Mouse (Mus musculus): Measurements from ENCODE around the gene Rps6kb2. TPM values are rescaled to one million over a fixed set of nuclear protein-coding genes. Genes with fewer than 3 reads are reported as not detected.
A peak's percentile ranks its signal among the peaks of the same experiment; 100 is the strongest.

Rps6kb2 gene
- total RNA-seq, 4 experiments from 2014 or later: 28.6 to 39.6 (median 34.1) TPM

- DNase-seq (ENCODE audit: low spot score in 2 of 2): no peak
Measured at GRCm38 (mm10) chr19:4155223-4156072, 7.7 kb downstream of the Rps6kb2 start.

GRCm38 (mm10) chr19:4154437-4155222 is 8.5 kb downstream of the Rps6kb2 start:
- no peak for DNase-seq (ENCODE audit: low spot score in 2 of 2)

GRCm38 (mm10) chr19:4153232-4153654 is 9.9 kb downstream of the Rps6kb2 start, which contains the start of gene Ptprcap:
Gene Ptprcap (plus strand): TSS chr19:4153604.
- DNase-seq (ENCODE audit: low spot score in 2 of 2): no peak

GRCm38 (mm10) chr19:4152445-4153231 is 10.5 kb downstream of the Rps6kb2 start:
- no peak for DNase-seq (ENCODE audit: low spot score in 2 of 2)

- no peak for DNase-seq (ENCODE audit: low spot score in 2 of 2)
Measured at GRCm38 (mm10) chr19:4151898-4152297, 11.3 kb downstream of the Rps6kb2 start.

- DNase-seq (ENCODE audit: low spot score in 2 of 2): no peak
Measured at GRCm38 (mm10) chr19:4151488-4151860, 11.7 kb downstream of the Rps6kb2 start.

GRCm38 (mm10) chr19:4150567-4151487 is 12.3 kb downstream of the Rps6kb2 start:
- DNase-seq (ENCODE audit: low spot score in 2 of 2): no peak

GRCm38 (mm10) chr19:4149764-4150461 is 13.2 kb downstream of the Rps6kb2 start:
- no peak for DNase-seq (ENCODE audit: low spot score in 2 of 2)

- no peak for DNase-seq (ENCODE audit: low spot score in 2 of 2)
Measured at GRCm38 (mm10) chr19:4149283-4149682, 13.9 kb downstream of the Rps6kb2 start.

- no peak for DNase-seq (ENCODE audit: low spot score in 2 of 2)
Measured at GRCm38 (mm10) chr19:4148819-4149218, 14.3 kb downstream of the Rps6kb2 start.

- peak; percentile 85 to 92 for DNase-seq (ENCODE audit: low spot score in 2 of 2)
Measured at GRCm38 (mm10) chr19:4148491-4148806, 14.7 kb downstream of the Rps6kb2 start, which contains the start of gene Coro1b. Gene Coro1b (plus strand): TSS chr19:4148619.

- DNase-seq (ENCODE audit: low spot score in 2 of 2): no peak
Measured at GRCm38 (mm10) chr19:4147782-4148490, 15.2 kb downstream of the Rps6kb2 start.

GRCm38 (mm10) chr19:4147022-4147405 is 16.1 kb downstream of the Rps6kb2 start:
- no peak for DNase-seq (ENCODE audit: low spot score in 2 of 2)

GRCm38 (mm10) chr19:4146366-4147021 is 16.7 kb downstream of the Rps6kb2 start:
- no peak for DNase-seq (ENCODE audit: low spot score in 2 of 2)

GRCm38 (mm10) chr19:4145936-4146335 is 17.2 kb downstream of the Rps6kb2 start:
- DNase-seq (ENCODE audit: low spot score in 2 of 2): no peak

- no peak for DNase-seq (ENCODE audit: low spot score in 2 of 2)
Measured at GRCm38 (mm10) chr19:4144550-4145498, 18.3 kb downstream of the Rps6kb2 start.

GRCm38 (mm10) chr19:4143759-4144268 is 19.3 kb downstream of the Rps6kb2 start, which contains the start of gene Cabp4:
Gene Cabp4 (minus strand): TSS chr19:4144033.
- no peak for DNase-seq (ENCODE audit: low spot score in 2 of 2)
